Mouse (Mus musculus): ENCODE measurements around the gene Drd5. TPM values are rescaled to one million over a fixed set of nuclear protein-coding genes. Genes with fewer than 3 reads are reported as not detected.

Gene Drd5
- polyA plus RNA-seq, 1 experiment = not detected

DNA sequence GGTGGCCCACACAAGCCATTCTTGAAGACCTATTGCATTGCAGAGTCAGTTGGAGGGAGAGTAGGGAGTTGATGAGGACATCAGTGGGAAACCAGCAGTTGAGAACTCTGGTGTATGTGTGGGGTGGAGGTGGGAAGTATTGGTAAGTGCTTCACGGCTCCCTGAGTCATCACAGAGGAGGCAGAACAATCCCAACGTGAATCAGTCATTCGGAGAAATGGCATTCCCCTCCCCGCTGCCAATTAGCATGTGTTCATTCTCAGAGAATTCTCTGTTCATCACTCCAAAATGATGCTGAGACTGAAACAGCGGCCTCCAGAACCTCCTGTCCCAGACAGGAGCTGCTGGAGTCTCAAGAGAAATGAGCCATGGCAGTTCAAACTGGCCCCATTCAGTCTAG lies 45.2 kb downstream of the Drd5 start:
- H3K4me3 ChIP-seq (ENCODE audit: low read depth, low read length) = no peak overlapping the region
- no peak overlapping the region for H3K27ac ChIP-seq (ENCODE audit: insufficient read depth, low read length)
- H3K36me3 ChIP-seq (ENCODE audit: control insufficient read depth, insufficient read depth, low read length, poor library complexity, severe bottlenecking) = no peaks in the 10 kb centered on the region
- H3K27me3 ChIP-seq (ENCODE audit: control insufficient read depth, insufficient read depth, low read length, poor library complexity, severe bottlenecking) = no peaks in the 10 kb centered on the region
- H3K9me3 ChIP-seq (replicated peaks; ENCODE audit: control insufficient read depth, insufficient read depth, low read length, poor library complexity, severe bottlenecking) = no peaks in the 10 kb centered on the region
- no peaks in the 10 kb centered on the region for H3K4me1 ChIP-seq (ENCODE audit: control insufficient read depth, insufficient read depth, low read length)
- H3K9ac ChIP-seq (ENCODE audit: low read depth, poor library complexity, severe bottlenecking) = no peak overlapping the region
- TF ChIP-seq CTCF (IDR thresholded peaks at IDR 0.05; ENCODE audit: low read depth, low read length) = no peak
- TF ChIP-seq POLR2A (IDR thresholded peaks at IDR 0.05; ENCODE audit: insufficient read depth, low read length) = no peak
- no peak for TF ChIP-seq EP300 (IDR thresholded peaks at IDR 0.05; ENCODE audit: insufficient read depth, low read depth, low read length)

DNA sequence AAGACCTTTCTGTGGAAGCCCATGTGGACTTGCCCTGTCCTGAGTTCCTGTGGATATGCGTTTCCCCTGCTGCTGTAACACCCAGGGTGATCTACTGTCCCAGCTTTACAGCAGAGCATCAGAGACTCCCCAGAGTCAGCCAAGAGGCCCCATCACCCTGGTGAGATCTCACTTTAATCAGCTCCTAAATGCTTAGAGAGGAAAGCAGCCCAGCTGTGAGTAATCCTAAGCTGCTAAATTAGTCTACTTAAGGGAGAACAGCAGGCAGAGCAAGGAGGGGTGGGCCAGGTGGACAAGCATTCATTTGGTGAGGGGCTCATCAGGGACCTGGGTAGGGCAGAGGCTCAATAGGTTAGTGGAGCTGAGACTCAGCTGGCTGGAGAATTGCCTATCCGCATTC lies 46.4 kb downstream of the Drd5 start:
- H3K9ac ChIP-seq (ENCODE audit: low read depth, poor library complexity, severe bottlenecking) = no peak overlapping the region
- TF ChIP-seq CTCF (IDR thresholded peaks at IDR 0.05; ENCODE audit: low read depth, low read length) = no peak
- TF ChIP-seq POLR2A (IDR thresholded peaks at IDR 0.05; ENCODE audit: insufficient read depth, low read length) = no peak
- TF ChIP-seq EP300 (IDR thresholded peaks at IDR 0.05; ENCODE audit: insufficient read depth, low read depth, low read length) = no peak
- no peaks in the 10 kb centered on the region for H3K36me3 ChIP-seq (ENCODE audit: control insufficient read depth, insufficient read depth, low read length, poor library complexity, severe bottlenecking)
- no peaks in the 10 kb centered on the region for H3K9me3 ChIP-seq (replicated peaks; ENCODE audit: control insufficient read depth, insufficient read depth, low read length, poor library complexity, severe bottlenecking)
- H3K4me1 ChIP-seq (ENCODE audit: control insufficient read depth, insufficient read depth, low read length) = no peaks in the 10 kb centered on the region
- no peaks in the 10 kb centered on the region for H3K27me3 ChIP-seq (ENCODE audit: control insufficient read depth, insufficient read depth, low read length, poor library complexity, severe bottlenecking)
- H3K4me3 ChIP-seq (ENCODE audit: low read depth, low read length) = no peak overlapping the region
- no peak overlapping the region for H3K27ac ChIP-seq (ENCODE audit: insufficient read depth, low read length)

DNA sequence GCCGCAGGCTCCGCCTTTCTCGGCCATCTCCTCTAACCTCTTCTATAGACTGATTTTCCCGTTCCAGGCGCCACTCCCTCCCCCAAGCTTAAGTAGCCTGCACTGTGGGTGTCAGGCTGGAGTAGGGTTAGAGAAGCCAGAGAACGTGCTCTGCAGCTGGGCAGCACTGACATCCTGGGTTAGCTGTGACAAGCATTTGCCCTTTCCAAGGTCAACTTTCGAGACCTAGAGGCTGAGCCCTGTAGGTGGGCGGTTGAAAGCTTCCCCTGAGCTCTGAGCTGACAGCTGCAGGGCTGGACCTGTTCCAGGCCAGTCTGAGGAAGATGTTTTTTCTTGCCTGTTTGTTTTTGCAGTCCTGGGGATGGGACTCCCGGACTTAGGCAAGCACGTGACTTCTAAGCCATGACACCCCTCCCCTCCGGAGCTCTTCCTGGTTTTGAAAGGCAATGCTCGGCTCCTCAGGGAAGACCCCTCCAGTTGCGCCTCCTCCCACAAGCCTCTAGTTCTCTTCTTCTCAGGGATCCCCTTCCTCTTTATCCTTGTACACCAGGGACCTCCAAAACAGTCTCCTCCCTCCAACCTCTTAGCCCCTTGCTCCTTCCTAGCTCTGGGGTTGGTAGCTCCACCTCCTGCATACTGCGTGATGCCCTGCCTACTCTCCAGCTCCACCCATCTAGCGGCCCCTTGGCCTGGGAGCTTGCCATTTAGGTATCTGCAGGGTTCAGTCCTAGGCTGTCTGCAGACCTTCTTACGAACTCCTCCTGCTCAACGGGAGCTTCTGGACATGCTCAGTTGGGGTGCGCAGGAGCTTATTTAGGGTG lies 47.7 kb downstream of the Drd5 start:
- no peak for TF ChIP-seq CTCF (IDR thresholded peaks at IDR 0.05; ENCODE audit: low read depth, low read length)
- no peak for TF ChIP-seq EP300 (IDR thresholded peaks at IDR 0.05; ENCODE audit: insufficient read depth, low read depth, low read length)
- TF ChIP-seq POLR2A (IDR thresholded peaks at IDR 0.05; ENCODE audit: insufficient read depth, low read length) = no peak

DNA sequence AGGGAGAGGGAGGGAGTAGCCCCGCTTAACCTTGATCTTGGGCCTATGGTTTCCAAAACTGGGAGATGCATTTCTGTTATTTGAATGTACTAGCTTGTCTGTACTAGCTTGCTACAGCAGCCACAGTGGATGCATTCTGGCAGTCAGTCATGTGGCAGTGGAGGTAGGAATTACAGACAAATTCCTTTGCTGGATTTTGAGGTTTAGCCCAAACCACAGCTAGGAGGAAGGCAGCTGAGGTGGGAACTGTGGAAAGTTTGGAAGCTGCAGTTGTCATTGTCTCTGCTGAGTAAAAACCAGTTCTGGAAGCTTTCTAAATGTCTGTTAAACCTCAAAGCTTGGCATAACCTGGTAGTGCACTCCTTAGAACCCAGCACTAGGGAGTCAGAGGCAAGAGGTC lies 52.1 kb downstream of the Drd5 start:
- Histone ChIP-seq H3K27ac (ENCODE audit: insufficient read depth, low read length) (no peak overlapping the region), H3K4me1 (ENCODE audit: control insufficient read depth, insufficient read depth, low read length) (no peaks in the 10 kb centered on the region), H3K9ac (ENCODE audit: low read depth, poor library complexity, severe bottlenecking) (no peak overlapping the region), H3K9me3 (replicated peaks; ENCODE audit: control insufficient read depth, insufficient read depth, low read length, poor library complexity, severe bottlenecking) (no peaks in the 10 kb centered on the region), H3K27me3 (ENCODE audit: control insufficient read depth, insufficient read depth, low read length, poor library complexity, severe bottlenecking) (no peaks in the 10 kb centered on the region), H3K36me3 (ENCODE audit: control insufficient read depth, insufficient read depth, low read length, poor library complexity, severe bottlenecking) (no peaks in the 10 kb centered on the region), H3K4me3 (ENCODE audit: low read depth, low read length) (no peak overlapping the region)
- no peak for TF ChIP-seq POLR2A (IDR thresholded peaks at IDR 0.05; ENCODE audit: insufficient read depth, low read length)
- TF ChIP-seq EP300 (IDR thresholded peaks at IDR 0.05; ENCODE audit: insufficient read depth, low read depth, low read length) = no peak
- no peak for TF ChIP-seq CTCF (IDR thresholded peaks at IDR 0.05; ENCODE audit: low read depth, low read length)

More for the DNA sequence above, 47.7 kb downstream of the Drd5 start:
- no peak overlapping the region for H3K9ac ChIP-seq (ENCODE audit: low read depth, poor library complexity, severe bottlenecking)
- no peaks in the 10 kb centered on the region for H3K9me3 ChIP-seq (replicated peaks; ENCODE audit: control insufficient read depth, insufficient read depth, low read length, poor library complexity, severe bottlenecking)
- no peaks in the 10 kb centered on the region for H3K4me1 ChIP-seq (ENCODE audit: control insufficient read depth, insufficient read depth, low read length)
- H3K4me3 ChIP-seq (ENCODE audit: low read depth, low read length) = no peak overlapping the region
- H3K27me3 ChIP-seq (ENCODE audit: control insufficient read depth, insufficient read depth, low read length, poor library complexity, severe bottlenecking) = no peaks in the 10 kb centered on the region
- no peaks in the 10 kb centered on the region for H3K36me3 ChIP-seq (ENCODE audit: control insufficient read depth, insufficient read depth, low read length, poor library complexity, severe bottlenecking)
- H3K27ac ChIP-seq (ENCODE audit: insufficient read depth, low read length) = no peak overlapping the region

Other genes with a start within 250 kb of the Drd5 start
- gene Nsg1, start 159.5 kb upstream of the Drd5 start, polyA plus RNA-seq (2011; ENCODE audit: insufficient read depth, insufficient read length, low read depth, missing spikeins) = 0.81 and 1.0 TPM in 2 replicates
- gene Zbtb49, start 98.9 kb upstream of the Drd5 start, polyA plus RNA-seq (2011; ENCODE audit: insufficient read depth, insufficient read length, low read depth, missing spikeins) = 5.6 and 7.1 TPM in 2 replicates
- 206 and 208 TPM in 2 replicates for gene Lyar, start 98.9 kb upstream of the Drd5 start, polyA plus RNA-seq (2011; ENCODE audit: insufficient read depth, insufficient read length, low read depth, missing spikeins)
- gene Tmem128, start 59.2 kb upstream of the Drd5 start, polyA plus RNA-seq (2011; ENCODE audit: insufficient read depth, insufficient read length, low read depth, missing spikeins) = 23.4 and 23.9 TPM in 2 replicates
- gene Otop1, start 43.4 kb upstream of the Drd5 start, polyA plus RNA-seq (2011; ENCODE audit: insufficient read depth, insufficient read length, low read depth, missing spikeins) = not detected in 2 replicates
- not detected in 2 replicates for gene Slc2a9, start 183.8 kb downstream of the Drd5 start, polyA plus RNA-seq (2011; ENCODE audit: insufficient read depth, insufficient read length, low read depth, missing spikeins)
- 73.0 and 79.0 TPM in 2 replicates for gene Wdr1, start 243.9 kb downstream of the Drd5 start, polyA plus RNA-seq (2011; ENCODE audit: insufficient read depth, insufficient read length, low read depth, missing spikeins)

Measured in ES-Bruce4 (cell line).